Mouse (Mus musculus) olfactory bulb, adult 2 months (tissue): ENCODE measurements around the gene Stk32c.

Experiments used
- CTCF ChIP-seq: fragments of 200-500 bp; IDR thresholded peaks from 2 replicates; pipeline ENCODE4 v1.5.1; 2012; ENCODE audit warnings: low read depth, mild to moderate bottlenecking, low read length, moderate library complexity; ENCODE audit not compliant: insufficient read depth
- POLR2A ChIP-seq: fragments of 200-500 bp; IDR thresholded peaks from 2 replicates; pipeline ENCODE4 v1.6.1; 2012; ENCODE audit warnings: mild to moderate bottlenecking, low read depth, low read length, moderate library complexity; ENCODE audit not compliant: insufficient read depth

- TF ChIP-seq CTCF = no peak
- TF ChIP-seq POLR2A = no peak
These were observed 118.3 kb downstream of the Stk32c start for GRCm38 (mm10) chr7:139094761-139095160.
